Mouse (Mus musculus) adrenal gland, postnatal 36 days (tissue): ENCODE results near the gene Maml3. TPM values are rescaled to one million over a fixed set of nuclear protein-coding genes. Genes with fewer than 3 reads are reported as not detected.

Experiments used
- DNase-seq, 2 experiments: peaks; one replicate each; pipeline ENCODE4 v3.0.0; 2021; ENCODE audit warnings: mixed read lengths in 1 of 2
- total RNA-seq, 2 experiments: library from RNA; stranded (reverse); gene quantifications; 2 replicates each; pipeline ENCODE4 v1.2.3; 2021

The Maml3 gene
- total RNA-seq, 2 experiments from 2014 or later: 7.6 to 9.9 TPM

DNA sequence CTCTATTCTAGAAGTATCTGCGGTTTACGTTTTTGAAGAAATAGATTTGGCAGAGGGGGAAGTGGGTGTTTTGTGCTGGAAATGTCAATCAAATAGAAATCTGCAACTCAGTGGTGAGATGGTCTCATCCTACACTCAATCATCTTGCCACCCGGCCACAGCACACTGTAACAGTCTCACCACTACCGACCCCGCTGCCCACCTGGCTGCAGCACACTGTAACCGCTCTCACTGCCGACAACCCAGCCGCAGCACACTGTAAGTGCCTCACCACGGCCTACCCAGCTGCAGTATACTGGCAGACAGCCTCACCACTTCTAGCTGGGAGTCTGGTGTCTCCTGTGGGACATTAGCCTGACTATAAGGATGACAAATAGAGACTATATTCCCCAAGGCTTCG lies 322.7 kb downstream of the Maml3 start:
- DNase-seq: no peak

- DNase-seq: peak; percentile 22 to 27
Observed at GRCm38 (mm10) chr3:51778738-51779592, 325.9 kb downstream of the Maml3 start.

DNA sequence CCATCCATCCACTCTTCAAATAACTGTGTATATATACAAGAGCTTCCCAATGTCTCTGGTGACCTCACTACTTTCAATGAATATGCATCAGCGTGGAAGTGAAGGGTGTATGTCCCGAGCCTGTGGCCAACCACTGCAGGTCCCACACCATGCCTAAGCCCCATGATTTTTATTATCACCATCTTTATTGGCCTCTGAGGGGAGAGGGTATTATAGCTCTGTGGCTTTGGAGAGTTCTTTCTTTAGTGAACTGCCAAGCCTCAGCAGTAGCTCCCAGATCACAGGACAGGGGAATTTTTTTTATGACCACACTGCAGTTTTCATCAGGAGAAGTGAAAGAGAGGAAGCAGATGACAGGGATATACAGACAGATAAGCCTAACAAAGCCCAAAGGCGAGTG lies 326.7 kb downstream of the Maml3 start:
- no peak for DNase-seq

DNA sequence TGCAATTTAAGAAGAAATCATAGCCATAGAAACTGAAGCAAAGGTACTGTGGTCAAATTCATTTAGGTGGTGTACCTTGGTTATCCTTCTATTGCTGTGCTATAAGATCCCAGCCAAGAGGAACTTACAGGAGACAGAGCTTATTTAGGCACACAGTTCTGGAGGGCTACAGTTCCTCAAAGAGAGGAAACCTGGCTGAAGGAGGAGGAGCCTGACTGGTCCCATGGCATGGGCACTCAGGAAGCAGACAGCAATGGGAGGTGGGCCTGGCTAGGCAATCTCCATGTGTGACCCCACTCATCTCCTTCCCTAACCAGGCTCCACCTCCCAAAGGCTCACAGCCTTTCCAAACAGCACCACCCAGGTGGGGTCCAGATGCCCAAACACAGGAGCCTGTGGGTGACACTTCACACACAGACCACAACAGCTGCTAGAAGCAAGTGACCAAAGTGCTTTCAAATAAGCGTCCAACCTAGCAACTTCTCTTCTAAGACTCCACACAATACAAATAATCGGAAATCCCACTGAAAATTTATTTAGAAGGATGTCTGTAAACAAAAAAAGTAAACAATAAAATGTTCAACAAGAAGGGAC lies 328.8 kb downstream of the Maml3 start:
- no peak for DNase-seq

DNA sequence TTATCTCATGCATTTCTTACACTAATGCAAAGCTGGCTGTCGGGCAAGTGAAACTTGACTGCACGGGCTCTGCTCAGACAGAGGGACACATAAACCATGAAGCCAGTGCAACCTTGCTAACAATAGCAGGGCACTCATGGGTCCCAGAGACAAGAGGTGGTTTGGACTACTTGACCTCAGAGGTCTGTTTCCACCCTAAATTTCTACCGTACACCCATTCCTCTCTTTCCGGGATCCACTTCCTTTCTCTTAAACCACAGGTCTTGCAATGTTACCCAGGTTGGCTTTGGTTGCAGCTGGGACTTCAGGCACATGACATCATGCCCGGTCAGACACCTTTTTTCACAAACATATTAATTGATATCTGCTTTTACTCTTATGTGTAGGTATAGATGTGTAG lies 331.3 kb downstream of the Maml3 start:
- DNase-seq: no peak

- DNase-seq: no peak
Observed at GRCm38 (mm10) chr3:51771839-51772630, 332.8 kb downstream of the Maml3 start.

- DNase-seq: no peak
Observed at GRCm38 (mm10) chr3:51769196-51769595, 335.7 kb downstream of the Maml3 start.

DNA sequence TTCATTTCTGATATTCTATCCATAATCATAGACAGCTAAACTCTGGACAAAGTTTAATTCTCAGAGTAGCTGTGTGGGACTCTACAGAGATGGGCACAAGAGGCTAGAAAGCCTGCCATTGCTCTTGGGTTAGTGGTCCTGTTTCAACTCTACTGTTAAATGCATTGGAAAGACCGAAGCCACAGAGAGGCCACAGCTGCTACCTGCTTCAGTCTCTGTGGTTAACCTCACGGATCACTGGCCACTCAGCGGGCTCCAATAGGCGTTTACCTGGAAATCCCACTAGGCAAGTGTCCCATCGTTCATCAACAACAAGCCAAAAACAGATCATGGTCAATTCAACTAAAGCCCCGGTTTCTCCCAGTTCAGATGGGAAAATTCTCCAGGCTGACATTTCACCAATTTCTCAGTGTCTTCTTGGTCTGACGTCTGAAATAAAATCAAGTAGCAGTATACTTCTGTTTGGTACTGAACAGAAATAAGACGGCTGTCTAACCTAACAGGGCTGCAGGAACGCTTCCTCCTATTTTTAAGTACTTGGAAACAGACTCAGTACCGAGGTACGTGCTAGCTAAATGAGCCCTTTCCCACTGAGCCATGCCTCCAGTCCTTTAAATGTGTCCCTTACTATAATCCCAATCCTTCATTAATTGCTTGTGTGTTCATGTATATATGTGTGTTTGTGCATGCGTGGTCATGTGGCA lies 339.5 kb downstream of the Maml3 start:
- no peak for DNase-seq

DNA sequence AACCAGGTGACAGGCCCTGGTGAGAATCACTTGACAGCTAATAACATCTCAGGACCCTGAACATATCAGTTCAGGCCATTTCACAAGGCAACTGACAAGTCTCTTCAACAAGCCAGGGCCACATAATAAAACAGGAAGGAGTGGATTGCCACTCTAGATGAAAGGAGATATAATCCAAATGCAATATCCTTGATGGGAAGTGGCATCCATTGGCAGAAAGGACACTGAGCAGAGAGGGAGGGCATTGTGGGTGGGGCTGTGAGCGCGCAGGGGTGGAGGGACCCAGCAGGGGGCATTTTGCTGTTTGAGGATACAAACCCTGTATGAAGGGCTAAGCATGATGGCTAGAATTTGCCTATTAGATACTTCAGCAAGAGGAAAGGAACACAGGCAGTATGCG lies 340.7 kb downstream of the Maml3 start:
- no peak for DNase-seq

GRCm38 (mm10) chr3:51762900-51763299 lies 342.0 kb downstream of the Maml3 start:
- DNase-seq: no peak

- DNase-seq: no peak
Observed at GRCm38 (mm10) chr3:51759534-51759933, 345.3 kb downstream of the Maml3 start.

DNA sequence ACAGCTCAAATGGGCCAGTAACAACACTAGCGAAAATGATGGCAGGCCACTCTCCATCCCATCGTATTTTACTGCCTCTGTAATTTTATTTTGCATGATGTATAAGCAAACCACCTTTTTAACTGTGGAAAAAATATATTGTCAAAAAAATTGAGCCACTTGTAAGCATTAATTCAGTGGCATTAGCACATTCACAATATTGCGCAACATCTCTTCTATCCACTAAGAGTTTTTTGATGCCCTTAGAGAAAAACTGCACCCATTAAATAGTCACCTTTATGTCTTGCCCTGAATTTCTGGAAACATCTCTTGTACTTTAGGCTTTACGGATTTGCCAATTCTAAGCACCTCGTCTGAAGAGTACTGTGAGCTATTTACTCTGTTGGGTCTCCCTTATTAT lies 347.8 kb downstream of the Maml3 start:
- DNase-seq: no peak

GRCm38 (mm10) chr3:51756283-51756682 lies 348.6 kb downstream of the Maml3 start:
- DNase-seq: no peak

DNA sequence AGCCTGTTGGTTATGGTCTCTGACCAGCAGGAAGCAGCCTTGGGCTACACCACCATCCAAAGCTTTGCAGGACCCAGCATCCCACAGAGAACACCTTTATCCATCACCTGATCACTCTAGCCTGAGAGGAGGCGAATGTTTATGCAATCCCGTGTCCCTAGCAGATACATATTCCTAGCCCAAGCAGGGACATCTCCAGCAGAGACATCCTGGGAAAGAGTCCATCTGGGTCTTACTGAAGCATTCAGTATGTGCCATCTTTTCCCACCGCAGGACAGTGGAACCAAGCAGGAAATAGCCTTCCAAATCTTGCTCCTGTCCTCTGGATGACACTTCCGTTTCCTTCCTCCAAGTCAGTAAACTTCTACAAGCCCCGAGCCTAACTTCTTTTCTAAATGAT lies 351.6 kb downstream of the Maml3 start:
- DNase-seq: no peak

- no peak for DNase-seq
Observed at GRCm38 (mm10) chr3:51751440-51751839, 353.4 kb downstream of the Maml3 start.

GRCm38 (mm10) chr3:51749812-51750481 lies 354.9 kb downstream of the Maml3 start:
- DNase-seq: peak; percentile 25 to 60

GRCm38 (mm10) chr3:51749421-51749811 lies 355.5 kb downstream of the Maml3 start:
- no peak for DNase-seq

DNA sequence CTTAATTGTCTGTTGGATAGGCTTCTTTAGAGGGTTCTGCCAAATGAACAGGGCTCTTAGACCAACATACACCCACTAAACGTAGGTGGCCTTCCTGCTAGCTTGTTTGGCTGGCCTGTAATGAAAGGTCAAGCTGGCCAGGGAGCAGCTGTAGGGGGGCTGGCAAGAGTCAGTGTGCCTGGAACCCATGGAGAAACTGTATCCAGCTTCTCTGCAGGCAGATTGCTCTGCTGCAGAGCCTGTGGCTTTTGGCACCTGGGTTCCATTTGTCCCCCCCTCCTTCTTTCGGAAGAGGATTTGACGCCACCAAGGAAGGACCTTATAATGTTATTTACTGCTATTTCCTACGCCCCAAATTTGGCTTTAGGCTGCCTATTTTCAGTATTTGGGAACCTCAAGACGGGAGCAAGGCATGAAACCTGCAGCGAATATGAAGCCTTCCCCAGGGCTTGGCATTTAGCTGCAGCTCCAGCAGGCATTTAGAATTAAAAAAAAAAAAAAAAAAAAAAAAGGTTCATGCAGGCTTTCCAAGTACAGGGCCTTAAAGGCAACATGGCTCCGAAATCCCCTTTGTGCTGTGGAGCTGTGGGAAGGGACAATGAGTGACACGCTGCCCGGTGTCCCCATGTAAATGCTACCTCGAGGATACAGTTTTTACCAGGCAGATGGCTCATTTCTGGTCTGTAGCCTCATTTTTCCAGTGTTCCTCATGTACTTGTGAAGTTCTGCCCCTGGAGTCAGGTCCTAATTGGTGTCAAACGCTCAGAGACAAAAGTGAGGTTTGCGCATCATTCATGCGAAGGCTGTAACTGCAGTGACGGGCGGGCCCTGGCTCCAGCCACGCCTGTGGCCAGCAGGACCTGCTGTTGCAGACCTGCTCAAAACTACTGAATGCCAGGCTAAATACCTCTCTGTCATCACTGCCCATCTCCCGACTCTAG lies 356.2 kb downstream of the Maml3 start:
- DNase-seq: no peak

DNA sequence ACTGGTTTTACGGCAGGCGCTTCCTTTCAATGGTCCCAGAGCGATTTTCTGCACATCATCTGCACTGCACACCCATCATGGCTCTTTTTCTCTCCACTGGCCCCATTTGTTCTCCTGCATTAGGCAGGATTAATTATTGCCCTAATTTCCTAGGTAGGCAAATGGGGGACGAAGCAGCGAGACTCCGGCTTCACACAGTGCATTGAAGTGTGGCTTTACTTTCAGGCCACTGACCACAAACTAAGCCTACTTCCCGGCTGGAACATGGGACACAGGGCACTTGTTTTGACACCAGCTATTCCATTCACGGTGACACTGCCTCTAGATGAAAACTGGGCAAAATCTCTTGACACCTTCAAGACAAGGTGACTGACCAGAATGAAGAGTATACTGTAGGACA lies 358.1 kb downstream of the Maml3 start:
- DNase-seq: no peak

GRCm38 (mm10) chr3:51745162-51745561 lies 359.7 kb downstream of the Maml3 start:
- no peak for DNase-seq

DNA sequence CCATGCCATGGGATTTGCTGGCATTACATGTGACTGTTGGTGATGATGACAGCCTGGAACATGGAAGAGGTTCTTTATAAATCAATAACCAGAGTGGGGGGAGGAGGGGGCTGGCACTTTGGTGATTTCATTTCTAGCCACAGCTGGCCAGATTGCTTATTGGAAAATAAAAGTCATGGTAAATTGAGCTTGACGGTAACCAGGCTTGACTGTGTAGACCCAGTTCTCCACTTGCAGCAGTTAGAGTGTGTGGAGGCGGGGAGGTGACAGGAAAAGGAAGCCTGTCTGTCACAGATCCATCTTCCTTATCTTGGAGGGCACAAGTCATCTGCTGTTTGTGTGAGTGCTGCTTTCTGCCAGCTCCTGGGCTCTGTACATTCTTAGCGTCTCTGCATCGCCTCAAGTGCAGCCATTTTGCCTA lies 360.5 kb downstream of the Maml3 start:
- DNase-seq: no peak
